Mouse (Mus musculus) spleen, adult 2 months (tissue): ENCODE data around the gene Cdpf1.

Experiments
- CTCF ChIP-seq: fragments of 200-500 bp; IDR thresholded peaks from 2 replicates; pipeline ENCODE4 v1.5.1; 2011; ENCODE audit warnings: mild to moderate bottlenecking, inconsistent platforms; ENCODE audit not compliant: insufficient read depth, insufficient read length, insufficient replicate concordance; ENCODE audit errors: extremely low read depth
- POLR2A ChIP-seq: fragments of 200-500 bp; IDR thresholded peaks from 2 replicates; pipeline ENCODE4 v1.6.1; 2011; ENCODE audit warnings: low read depth, low read length, inconsistent platforms

DNA sequence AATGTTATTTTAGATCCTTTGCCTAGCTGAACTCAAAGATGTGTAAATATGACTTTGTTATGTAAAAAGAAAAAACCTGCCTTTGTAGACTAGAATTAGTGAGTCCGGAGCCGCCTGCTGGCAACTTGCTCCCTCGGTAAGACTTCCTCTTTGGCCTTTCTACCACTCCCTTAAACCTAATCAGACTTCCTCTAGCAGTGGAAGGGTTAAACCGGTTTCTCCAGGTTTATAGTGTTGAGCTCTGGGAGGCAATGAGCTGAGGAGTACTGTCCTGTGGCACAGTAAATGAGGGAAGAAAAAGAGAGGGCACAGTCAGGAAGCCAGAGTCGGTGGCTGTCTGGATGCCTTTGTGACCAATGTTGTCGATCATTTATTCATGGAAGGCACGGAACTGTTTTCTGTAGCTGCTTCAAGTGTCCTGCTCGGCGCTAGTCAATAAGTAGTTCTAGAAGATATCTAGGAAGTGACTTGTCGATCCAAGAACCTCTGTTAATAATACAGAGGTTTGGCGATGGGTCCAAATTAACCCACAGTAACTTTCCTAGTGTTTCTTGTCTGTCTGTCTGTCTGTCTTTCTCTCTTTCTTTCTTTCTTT lies 39.3 kb downstream of the Cdpf1 start:
- TF ChIP-seq POLR2A = no peak
- TF ChIP-seq CTCF = no peak
